Mouse (Mus musculus) c-Kit-positive CD71-negative TER-119-negative erythroid progenitor cells, embryonic 14.5 days (primary cell): ENCODE data around the gene Serpinh1.

ENCODE experiments used
- DNase-seq: peaks from one replicate; pipeline ENCODE4 v3.0.0-alpha.2; 2013; ENCODE audit warnings: low read depth

Gene Serpinh1

DNA sequence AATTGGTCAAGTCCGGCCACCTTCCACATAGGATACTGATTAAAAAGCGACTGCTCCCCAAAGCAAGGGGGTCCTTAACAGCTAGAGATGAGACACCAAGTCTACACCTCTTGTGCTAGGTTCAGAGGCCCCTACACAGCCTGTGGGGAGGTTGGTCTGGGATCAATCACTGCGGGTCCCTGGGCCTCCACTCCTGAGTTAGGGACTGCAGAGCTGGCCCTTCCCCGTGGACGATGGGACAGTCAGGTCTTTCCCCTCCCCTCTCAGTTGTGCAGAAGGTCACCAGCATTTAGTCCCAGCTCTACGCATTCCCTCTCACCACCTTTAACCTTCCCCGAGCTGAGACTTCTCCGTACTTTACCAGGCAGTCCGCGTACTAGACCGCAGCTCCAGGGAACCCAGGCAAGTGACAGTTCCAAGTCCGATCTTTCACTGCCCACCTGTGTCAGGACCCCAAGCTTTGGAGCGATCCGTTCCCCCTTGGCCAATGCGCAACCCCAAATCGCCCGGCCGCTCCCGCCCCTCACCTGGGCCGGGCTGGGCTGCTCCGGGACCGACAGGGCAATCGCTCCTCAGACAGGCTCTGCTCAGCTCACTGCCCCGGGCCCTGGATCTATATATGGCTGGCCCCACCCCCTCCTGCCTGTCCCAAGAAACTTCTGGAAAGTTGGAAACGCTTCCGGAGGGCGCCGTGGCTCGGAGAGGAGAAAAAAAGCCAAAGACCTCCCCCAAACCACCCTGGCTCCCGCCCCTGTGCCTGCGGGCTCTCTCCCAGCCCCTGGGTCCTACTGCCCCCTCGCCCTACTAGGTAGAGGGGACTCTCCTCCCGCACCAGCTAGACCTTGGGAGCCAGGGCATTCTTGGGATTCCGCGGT is at the start of gene Serpinh1:
TSS of gene Serpinh1 (minus strand) at position 714 of the 875 bp plus-strand sequence.
- no peak for DNase-seq

DNA sequence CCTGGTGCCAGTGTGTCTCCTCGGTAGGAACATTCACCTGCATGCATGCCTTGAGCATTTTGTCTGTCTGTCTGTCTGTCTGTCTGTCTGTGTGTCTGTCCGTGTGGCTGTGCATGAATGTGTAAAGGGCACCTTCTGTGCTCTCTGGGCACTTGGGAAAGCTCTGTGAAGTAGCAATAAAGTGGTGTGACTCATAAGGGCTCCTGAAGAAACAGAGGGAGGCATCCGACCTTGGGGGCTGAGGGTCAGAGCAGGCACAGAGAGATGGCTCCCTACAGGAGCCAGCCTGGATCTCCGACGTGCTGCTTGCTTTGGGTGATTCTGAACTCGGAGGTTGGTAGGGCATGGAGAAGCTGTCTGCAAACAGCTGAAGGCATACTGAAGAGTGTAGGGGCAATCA is 49.4 kb upstream of the Serpinh1 start:
- DNase-seq: no peak

DNA sequence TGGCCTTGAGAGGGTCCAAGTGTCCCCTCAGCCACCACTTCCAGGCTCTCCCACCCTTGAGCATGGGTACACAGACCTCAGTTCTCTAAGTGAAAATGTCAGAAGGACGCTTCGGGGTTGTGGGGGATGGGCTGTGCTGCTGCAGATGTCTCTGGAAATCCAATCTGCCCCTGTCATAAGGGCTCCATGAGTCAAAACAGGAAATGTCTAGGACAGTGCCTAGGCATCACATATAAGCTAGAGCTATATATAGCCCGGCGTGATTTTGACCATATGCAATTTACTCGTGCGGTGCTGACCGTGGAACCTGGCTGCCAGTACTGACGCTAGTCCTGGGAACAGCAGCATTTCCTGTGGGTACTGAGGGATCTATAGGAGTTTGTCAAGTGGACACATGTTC is 48.3 kb upstream of the Serpinh1 start:
- no peak for DNase-seq

- DNase-seq: no peak
Observed at GRCm38 (mm10) chr7:99396994-99397659, 44.1 kb upstream of the Serpinh1 start.

DNA sequence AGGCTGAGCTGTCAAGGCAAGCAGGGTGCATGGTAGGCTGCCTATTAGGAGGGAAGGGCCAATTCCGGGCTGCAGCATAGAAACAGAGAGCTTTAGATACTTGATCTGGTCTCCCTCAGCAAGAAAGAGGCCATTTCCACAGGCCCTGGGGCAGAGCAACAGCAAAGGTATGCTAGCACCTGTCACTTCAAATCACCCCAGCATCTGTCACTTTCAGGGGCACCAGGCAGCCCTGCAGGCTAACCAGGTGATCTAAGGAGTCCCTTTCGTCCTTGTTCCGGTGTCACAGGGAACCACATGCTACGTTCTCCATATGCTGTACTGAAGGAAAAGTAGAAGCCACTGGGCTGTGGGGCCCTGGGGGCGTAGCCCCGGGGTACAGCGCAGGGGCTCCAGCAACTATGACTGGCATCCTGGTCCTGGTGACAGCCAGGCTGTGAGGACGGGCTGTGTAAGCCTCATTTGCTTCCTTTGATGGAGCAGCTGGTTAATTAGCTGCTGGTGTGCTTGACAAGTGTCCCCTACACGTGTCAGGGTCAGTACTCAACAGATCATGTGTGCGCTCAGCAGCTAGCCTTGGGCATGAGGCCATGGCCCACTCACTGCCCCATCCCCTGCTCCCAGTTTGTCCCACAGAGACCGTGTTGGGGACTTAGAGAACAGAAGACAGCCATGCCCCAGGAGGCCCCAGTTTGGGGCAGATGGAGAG is 43.0 kb upstream of the Serpinh1 start:
- DNase-seq: no peak

DNA sequence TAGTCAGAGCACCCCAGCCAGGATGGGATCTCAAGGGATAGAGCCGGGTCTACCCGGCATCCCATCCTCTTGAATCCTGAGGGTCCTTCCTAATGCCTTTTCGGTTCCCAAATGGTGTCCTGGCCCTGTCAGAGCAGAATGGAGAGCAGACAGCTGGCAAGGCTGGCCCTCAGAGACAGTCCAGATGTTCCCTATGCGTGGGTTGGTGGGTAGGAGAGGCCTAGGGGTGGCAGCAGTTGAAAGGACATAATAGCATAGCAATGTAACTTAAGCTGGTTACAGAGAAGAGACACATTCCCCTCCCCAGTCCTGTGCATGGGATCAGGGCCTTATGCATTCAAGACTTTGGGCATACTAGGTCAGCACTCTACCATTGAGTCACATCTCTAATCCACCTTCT is 42.3 kb upstream of the Serpinh1 start:
- DNase-seq: no peak

DNA sequence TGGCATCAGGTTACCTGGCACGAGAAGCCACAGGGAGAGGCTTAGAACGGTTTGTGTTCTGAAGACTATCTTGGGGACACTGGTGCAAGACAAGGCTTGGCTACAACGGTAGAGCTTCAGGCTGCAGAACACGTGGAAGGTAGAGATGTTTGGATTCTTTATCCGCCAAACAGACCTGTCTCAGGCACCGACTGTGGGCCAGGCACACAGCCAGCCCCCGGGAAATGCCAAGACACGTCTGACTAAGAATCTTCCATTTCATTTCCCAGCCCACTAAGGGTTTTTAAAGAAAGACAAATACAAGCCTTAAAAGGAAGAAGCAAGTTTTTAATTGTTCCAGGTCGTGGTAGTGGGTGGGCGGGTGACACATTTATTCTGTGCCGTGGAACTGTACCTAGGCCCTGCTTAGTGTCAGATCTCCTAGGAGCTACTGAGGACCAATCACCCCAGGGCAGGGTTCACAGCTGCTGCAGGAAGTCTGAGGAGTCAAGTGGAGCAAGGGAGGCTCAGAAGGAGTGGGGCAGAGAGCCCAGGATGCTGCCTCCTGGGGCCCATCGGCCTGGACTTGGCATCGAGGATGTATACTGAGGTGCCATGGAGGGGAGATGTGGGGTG is 40.8 kb upstream of the Serpinh1 start:
- no peak for DNase-seq

GRCm38 (mm10) chr7:99392696-99393095 is 39.7 kb upstream of the Serpinh1 start:
- DNase-seq: no peak

DNA sequence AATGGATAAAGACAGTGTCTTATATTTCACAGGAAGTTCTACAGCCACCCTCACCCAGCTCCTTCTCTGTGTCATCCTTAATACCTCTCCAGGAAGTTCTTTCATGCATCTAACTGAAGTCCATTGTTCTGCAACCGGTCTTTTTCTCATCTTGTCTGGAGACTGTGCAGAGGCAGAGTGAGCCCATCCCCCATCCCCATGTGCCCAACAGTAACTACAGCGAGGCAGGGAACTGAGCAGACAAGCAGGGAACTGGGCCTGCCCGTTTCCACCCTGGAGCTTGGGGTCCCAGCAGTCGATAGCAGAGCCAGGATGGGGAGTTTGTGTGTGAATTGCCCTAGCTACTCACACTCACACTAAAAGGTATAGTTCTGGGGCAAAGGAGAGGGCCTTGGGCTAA is 37.5 kb upstream of the Serpinh1 start:
- DNase-seq: no peak

DNA sequence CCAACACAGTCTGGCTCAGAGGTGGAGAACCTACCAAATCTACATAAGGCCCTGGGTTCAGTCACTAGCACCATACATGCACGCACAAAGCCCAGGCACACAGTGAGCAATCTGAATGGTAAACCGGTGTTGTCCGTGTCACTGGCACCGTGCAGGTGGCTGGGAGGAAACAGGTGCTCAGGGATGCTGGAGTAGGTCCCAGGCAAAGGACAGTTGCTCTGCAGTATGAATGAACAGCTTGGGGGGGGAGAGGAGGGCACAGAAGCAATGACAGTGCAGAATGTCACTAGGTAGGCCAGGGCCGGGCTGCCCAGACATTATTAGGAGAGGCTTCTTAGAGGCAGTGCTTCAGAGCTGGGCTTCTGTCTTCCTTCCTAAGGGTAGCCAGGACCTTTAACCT is 34.3 kb upstream of the Serpinh1 start:
- DNase-seq: no peak

GRCm38 (mm10) chr7:99386811-99387210 is 33.8 kb upstream of the Serpinh1 start:
- no peak for DNase-seq

DNA sequence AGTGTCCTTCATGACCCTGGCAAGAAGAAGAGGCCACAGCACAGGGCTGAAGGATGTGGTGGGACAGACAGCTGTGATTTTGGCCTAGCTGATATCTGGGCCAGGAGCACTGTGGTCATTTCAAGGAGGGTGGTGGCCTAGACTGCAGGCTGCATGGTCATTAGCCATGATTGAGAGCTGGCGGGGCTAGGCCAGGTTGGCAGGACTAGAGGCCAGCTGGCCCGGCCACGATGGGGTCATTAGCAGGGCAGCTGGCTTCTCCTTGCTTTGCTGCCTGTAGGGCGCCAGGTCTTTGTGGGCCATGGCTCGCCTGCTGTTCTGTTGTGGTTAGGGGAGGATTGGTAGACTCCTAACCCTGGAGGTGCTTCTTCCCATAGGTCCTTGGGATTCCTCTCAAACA is 33.0 kb upstream of the Serpinh1 start:
- no peak for DNase-seq

GRCm38 (mm10) chr7:99384101-99384611 is 31.1 kb upstream of the Serpinh1 start:
- DNase-seq: no peak

- DNase-seq: no peak
Observed at GRCm38 (mm10) chr7:99383246-99383645, 30.2 kb upstream of the Serpinh1 start.

DNA sequence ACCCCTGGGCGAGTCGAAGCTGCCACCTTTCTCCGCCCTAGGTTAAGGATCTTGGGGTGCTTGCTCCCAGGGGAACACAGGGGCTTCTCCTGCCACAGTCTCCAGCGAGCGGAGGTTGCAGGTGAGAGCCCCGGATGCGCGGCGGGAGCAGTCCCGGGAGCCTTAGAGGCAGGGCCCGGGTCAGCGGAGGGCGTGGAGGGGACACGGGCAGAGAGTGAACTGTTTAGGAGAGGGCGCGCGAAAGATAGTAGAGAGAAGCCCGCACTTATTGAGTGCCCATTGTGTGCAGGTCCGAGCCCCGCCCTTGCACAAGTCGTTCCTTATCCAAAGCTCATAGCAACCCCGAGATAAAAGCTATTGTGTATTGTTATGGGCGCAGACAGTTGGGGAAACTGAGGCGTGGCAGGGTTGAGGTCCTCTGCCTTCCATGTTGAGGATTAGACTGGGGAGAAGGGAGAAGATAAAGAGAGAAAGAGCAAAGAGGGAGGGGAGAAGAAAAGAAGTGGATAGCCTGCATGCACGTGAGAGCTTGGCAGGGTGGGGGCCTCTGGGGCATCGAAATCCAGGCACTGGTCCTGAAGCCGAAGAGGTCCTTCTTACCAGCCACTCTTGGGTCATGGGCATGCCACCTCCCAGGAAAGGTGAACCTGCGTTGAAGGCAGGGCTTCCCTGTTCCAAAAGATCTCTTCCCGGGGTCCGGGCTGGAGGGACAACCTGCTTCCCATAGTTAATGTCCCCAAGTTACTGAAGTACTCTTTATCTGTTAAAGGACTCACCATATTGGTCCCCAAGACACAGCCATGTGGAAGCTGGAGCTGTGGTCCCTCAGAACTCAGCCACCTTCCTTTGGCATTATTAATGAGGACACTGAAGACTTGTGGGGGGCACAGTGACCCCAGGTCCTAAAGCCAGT is 29.3 kb upstream of the Serpinh1 start:
- no peak for DNase-seq

- peak; percentile 96 for DNase-seq
Observed at GRCm38 (mm10) chr7:99381214-99382087, 28.4 kb upstream of the Serpinh1 start, which contains the start of gene Gdpd5. Gene Gdpd5 (plus strand): TSS chr7:99381414.

GRCm38 (mm10) chr7:99380491-99381213 is 27.6 kb upstream of the Serpinh1 start:
- no peak for DNase-seq

GRCm38 (mm10) chr7:99378870-99379269 is 25.8 kb upstream of the Serpinh1 start:
- DNase-seq: no peak

GRCm38 (mm10) chr7:99375455-99375854 is 22.4 kb upstream of the Serpinh1 start:
- peak; percentile 40 for DNase-seq
